Mouse (Mus musculus) T-cell, adult 2 months (primary cell): Measurements from ENCODE around the gene Mrpl39.

Experiments
- DNase-seq: peaks from one replicate; pipeline ENCODE4 v3.0.0; 2022; ENCODE audit warnings: low spot score

Gene Mrpl39

GRCm38 (mm10) chr16:84735166-84736105, at the start of gene Mrpl39:
Gene Mrpl39, minus strand, starts transcription at chr16:84735742.
- DNase-seq: peak; percentile 94

GRCm38 (mm10) chr16:84784966-84785365, 49.4 kb upstream of the Mrpl39 start:
- DNase-seq: no peak

GRCm38 (mm10) chr16:84783279-84783678, 47.7 kb upstream of the Mrpl39 start:
- DNase-seq: no peak

GRCm38 (mm10) chr16:84779718-84780117, 44.2 kb upstream of the Mrpl39 start:
- no peak for DNase-seq

- no peak for DNase-seq
Measured at GRCm38 (mm10) chr16:84778861-84779630, 43.5 kb upstream of the Mrpl39 start.

- DNase-seq: no peak
Measured at GRCm38 (mm10) chr16:84778431-84778830, 42.9 kb upstream of the Mrpl39 start.

GRCm38 (mm10) chr16:84776089-84776784, 40.7 kb upstream of the Mrpl39 start:
- DNase-seq: no peak

- DNase-seq: no peak
Measured at GRCm38 (mm10) chr16:84775356-84775755, 39.8 kb upstream of the Mrpl39 start.

GRCm38 (mm10) chr16:84774761-84775231, 39.3 kb upstream of the Mrpl39 start:
- no peak for DNase-seq

- DNase-seq: peak; percentile 0
Measured at GRCm38 (mm10) chr16:84774003-84774703, 38.6 kb upstream of the Mrpl39 start, which contains the start of gene Jam2. Gene Jam2, plus strand, starts transcription at chr16:84774123.

GRCm38 (mm10) chr16:84773268-84773861, 37.8 kb upstream of the Mrpl39 start:
- no peak for DNase-seq

GRCm38 (mm10) chr16:84772496-84773267, 37.1 kb upstream of the Mrpl39 start:
- no peak for DNase-seq

GRCm38 (mm10) chr16:84771461-84771860, 35.9 kb upstream of the Mrpl39 start:
- no peak for DNase-seq

- no peak for DNase-seq
Measured at GRCm38 (mm10) chr16:84770891-84771290, 35.3 kb upstream of the Mrpl39 start.

- no peak for DNase-seq
Measured at GRCm38 (mm10) chr16:84769619-84770464, 34.3 kb upstream of the Mrpl39 start.

- DNase-seq: no peak
Measured at GRCm38 (mm10) chr16:84769182-84769581, 33.6 kb upstream of the Mrpl39 start.

- no peak for DNase-seq
Measured at GRCm38 (mm10) chr16:84767956-84768355, 32.4 kb upstream of the Mrpl39 start.

- no peak for DNase-seq
Measured at GRCm38 (mm10) chr16:84745721-84746306, 10.3 kb upstream of the Mrpl39 start.
